Mouse (Mus musculus) forebrain, postnatal 0 days (tissue): ENCODE data around the gene Guca2a. TPM values are rescaled to one million over a fixed set of nuclear protein-coding genes. Genes with fewer than 3 reads are reported as not detected.
"Not testable (repeated sequence)": the region's sequence is repeated elsewhere in the genome, so short reads cannot be mapped to it uniquely, and the experiment has no call there.

ENCODE experiments used
- ATAC-seq: fragments of 200-750 bp; cut with Nextera tagmentation; 2 replicates; pipeline ENCODE4 v1.8.0; 2017; ENCODE audit warnings: mild to moderate bottlenecking, moderate library complexity
- DNase-seq: peaks from one replicate; pipeline ENCODE4 v3.0.0-alpha.2; 2015
- H3K27ac ChIP-seq: fragments of 300-500 bp; sonication (generic); 2 replicates; pipeline ENCODE4 v1.5.1; 2014; ENCODE audit warnings: low read depth, mild to moderate bottlenecking, antibody characterized with exemption, low read length, moderate library complexity, mixed read lengths
- H3K27me3 ChIP-seq: fragments of 300-500 bp; sonication (generic); 2 replicates; pipeline ENCODE4 v1.6.1; 2014; ENCODE audit warnings: mild to moderate bottlenecking, low read length, mixed read lengths; ENCODE audit not compliant: insufficient read depth
- H3K36me3 ChIP-seq: fragments of 300-500 bp; sonication (generic); 2 replicates; pipeline ENCODE4 v1.6.1; 2014; ENCODE audit warnings: mild to moderate bottlenecking, moderate library complexity; ENCODE audit not compliant: insufficient read depth
- H3K4me1 ChIP-seq: fragments of 300-500 bp; sonication (generic); 2 replicates; pipeline ENCODE4 v1.6.1; 2014; ENCODE audit warnings: antibody characterized with exemption; ENCODE audit not compliant: insufficient read depth
- H3K4me2 ChIP-seq: fragments of 300-500 bp; sonication (generic); 2 replicates; pipeline ENCODE4 v1.6.1; 2014; ENCODE audit warnings: low read depth, mild to moderate bottlenecking, moderate library complexity
- H3K4me3 ChIP-seq: fragments of 300-500 bp; sonication (generic); 2 replicates; pipeline ENCODE4 v1.5.1; 2014; ENCODE audit warnings: low read depth, low read length, mixed read lengths
- H3K9ac ChIP-seq: fragments of 300-500 bp; sonication (generic); 2 replicates; pipeline ENCODE4 v1.6.1; 2014; ENCODE audit warnings: mild to moderate bottlenecking
- H3K9me3 ChIP-seq: fragments of 300-500 bp; sonication (generic); 2 replicates; pipeline ENCODE4 v1.6.1; 2016; ENCODE audit warnings: low read length
- CTCF ChIP-seq: sonication (generic); IDR thresholded peaks from 2 replicates; pipeline ENCODE4 v1.5.1; 2016; ENCODE audit warnings: antibody characterized with exemption, control low read depth, low read depth
- WGBS: fragments of 180-500 bp; shearing (Covaris S2); extraction: QIAGEN DNeasy Blood & Tissue Kit; methylation state at CpG from one replicate; pipeline ENCODE4 v1.1.7; 2014; 5-methylcytosine and 5-hydroxymethylcytosine counted together
- polyA plus RNA-seq: library from polyadenylated mRNA; unstranded; fragments of >200 nt; fragmentation: Nextera tagmentation; extraction: Ambion mirVana; gene quantifications from 2 replicates; pipeline ENCODE4 v1.2.1, GENCODE M21; 2015
- total RNA-seq: library from RNA; depleted of rRNA; stranded (reverse); fragments of >200 nt; gene quantifications from 2 replicates; pipeline ENCODE4 v1.2.3, GENCODE M21; 2014

Gene Guca2a
- total and polyA plus RNA-seq, 2 experiments from 2014 or later: not detected

GRCm38 (mm10) chr4:119609488-119609887 lies 28.0 kb upstream of the Guca2a start:
- H3K4me1 ChIP-seq: no peaks in the 10 kb centered on the region
- H3K9me3 ChIP-seq: no peaks in the 10 kb centered on the region
- H3K27me3 ChIP-seq: no peaks in the 10 kb centered on the region
- H3K36me3 ChIP-seq: no peaks in the 10 kb centered on the region; the same call in 1 of the 2 replicates
- no peak overlapping the region for H3K27ac ChIP-seq
- ATAC-seq: no peak
- no peak overlapping the region for H3K9ac ChIP-seq
- no peak for DNase-seq
- no peak overlapping the region for H3K4me3 ChIP-seq
- no peak overlapping the region for H3K4me2 ChIP-seq
- TF ChIP-seq CTCF: no peak
- WGBS: 92% methylated on average over 1 of the region's 1 CpGs

- Histone ChIP-seq H3K9me3 (no peaks in the 10 kb centered on the region), H3K27ac (no peak overlapping the region), H3K4me3 (no peak overlapping the region), H3K4me2 (no peak overlapping the region), H3K36me3 (no peaks in the 10 kb centered on the region), H3K4me1 (no peaks in the 10 kb centered on the region), H3K27me3 (no peaks in the 10 kb centered on the region), H3K9ac (no peak overlapping the region)
- ATAC-seq: no peak
- no peak for DNase-seq
- no peak for TF ChIP-seq CTCF
- 42% methylated on average over 1 of the region's 1 CpGs for WGBS
These were observed 23.4 kb upstream of the Guca2a start for GRCm38 (mm10) chr4:119614078-119614477.

- H3K36me3 ChIP-seq: peaks cover 2% of the 10 kb centered on the region
- TF ChIP-seq CTCF: no peak
- 68% methylated on average over 4 of the region's 4 CpGs for WGBS
- no peaks in the 10 kb centered on the region for H3K9me3 ChIP-seq
- H3K27me3 ChIP-seq: no peaks in the 10 kb centered on the region
- H3K4me3 ChIP-seq: no peak overlapping the region
- no peak overlapping the region for H3K9ac ChIP-seq
- no peaks in the 10 kb centered on the region for H3K4me1 ChIP-seq
- no peak overlapping the region for H3K27ac ChIP-seq
- ATAC-seq: no peak
- no peak overlapping the region for H3K4me2 ChIP-seq
- no peak for DNase-seq
These were observed 22.8 kb upstream of the Guca2a start for GRCm38 (mm10) chr4:119614724-119615123.

- no peak overlapping the region for H3K27ac ChIP-seq
- ATAC-seq: no peak
- H3K4me3 ChIP-seq: no peak overlapping the region
These were observed 11.3 kb upstream of the Guca2a start for GRCm38 (mm10) chr4:119626081-119626645.

GRCm38 (mm10) chr4:119626876-119627275 lies 10.6 kb upstream of the Guca2a start:
- 0 out of 2 replicates have a peak overlapping the region, but pooled peaks have one; percentile 36 for H3K27ac ChIP-seq
- peaks cover 26% of the 10 kb centered on the region for H3K36me3 ChIP-seq
- H3K4me1 ChIP-seq: no peaks in the 10 kb centered on the region
- ATAC-seq (no peak), DNase-seq (no peak)
- H3K9ac ChIP-seq: no peak overlapping the region
- no peak overlapping the region for H3K4me2 ChIP-seq
- no peak overlapping the region for H3K4me3 ChIP-seq
- no peaks in the 10 kb centered on the region for H3K27me3 ChIP-seq
- no peak for TF ChIP-seq CTCF
- no peaks in the 10 kb centered on the region for H3K9me3 ChIP-seq
- WGBS: 46% methylated on average over 3 of the region's 3 CpGs

More at GRCm38 (mm10) chr4:119626081-119626645, 11.3 kb upstream of the Guca2a start:
- Histone ChIP-seq H3K27me3 (no peaks in the 10 kb centered on the region), H3K4me1 (no peaks in the 10 kb centered on the region), H3K4me2 (no peak overlapping the region), H3K36me3 (peaks cover 26% of the 10 kb centered on the region), H3K9me3 (no peaks in the 10 kb centered on the region), H3K9ac (no peak overlapping the region)
- DNase-seq: no peak
- WGBS: 27% methylated on average over 7 of the region's 7 CpGs
- TF ChIP-seq CTCF: no peak

- WGBS: 28% methylated on average over 4 of the region's 4 CpGs
- TF ChIP-seq CTCF: no peak
- Histone ChIP-seq H3K9ac (no peak overlapping the region), H3K9me3 (no peaks in the 10 kb centered on the region), H3K4me2 (no peak overlapping the region), H3K27ac (peak overlapping the region; percentile 36; the same call in 1 of the 2 replicates), H3K4me1 (no peaks in the 10 kb centered on the region), H3K27me3 (no peaks in the 10 kb centered on the region), H3K4me3 (no peak overlapping the region), H3K36me3 (peaks cover 26% of the 10 kb centered on the region)
- DNase-seq: no peak
- ATAC-seq: no peak
These were observed 10.2 kb upstream of the Guca2a start for GRCm38 (mm10) chr4:119627317-119627716.

GRCm38 (mm10) chr4:119628363-119628762 lies 9.1 kb upstream of the Guca2a start:
- 83% methylated on average over 3 of the region's 4 CpGs for WGBS
- TF ChIP-seq CTCF: peak; percentile 48
- peak; percentile 47 for ATAC-seq

More at GRCm38 (mm10) chr4:119628363-119628762, 9.1 kb upstream of the Guca2a start:
- H3K9me3 ChIP-seq, H3K27me3 ChIP-seq, H3K4me2 ChIP-seq, H3K4me1 ChIP-seq, H3K9ac ChIP-seq, DNase-seq, H3K27ac ChIP-seq, H3K4me3 ChIP-seq: not testable (repeated sequence)
- peaks cover 17% of the 10 kb centered on the region for H3K36me3 ChIP-seq
